Mouse (Mus musculus): ENCODE measurements at regions not wholly inside any gene's neighbourhood (a gene's known extent, or its start where the extent isn't known, plus 50 kb on each side); places are given as distances from the start of the nearest gene placed in this dataset.

DNA sequence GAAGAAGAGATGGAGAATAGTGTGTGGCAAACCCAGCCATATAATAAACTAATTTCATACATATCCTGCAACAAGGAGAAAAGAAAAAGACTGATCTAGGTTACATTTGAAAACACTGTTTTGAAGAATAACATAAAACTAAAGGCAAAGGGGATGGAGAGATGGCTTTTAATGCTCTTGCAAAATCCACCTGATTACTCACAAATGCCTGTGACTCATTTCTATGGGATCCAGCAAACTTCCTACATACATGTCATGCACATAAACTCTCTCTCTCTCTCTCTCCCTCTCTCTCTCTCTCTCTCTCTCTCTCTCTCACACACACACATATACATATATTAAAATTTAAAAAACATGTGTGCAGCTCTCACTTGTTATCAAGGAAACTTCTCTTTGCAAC is 390.8 kb downstream of the Phex start:
- Histone ChIP-seq H3K27ac (ENCODE audit: insufficient read depth, low read depth) (no peak overlapping the region), H3K9ac (ENCODE audit: insufficient read depth, low read depth) (no peak overlapping the region), H3K4me1 (ENCODE audit: control insufficient read depth in 1 of 2, insufficient read depth in 2 of 2) (no peaks in the 10 kb centered on the region), H3K9me3 (replicated peaks; ENCODE audit: low read length) (no peaks in the 10 kb centered on the region), H3K4me3 (replicated peaks in 1 of 3; ENCODE audit: low read depth in 2 of 3, low read length in 2 of 3, poor library complexity in 1 of 3) (no peak overlapping the region), H3K79me2 (replicated peaks; ENCODE audit: control insufficient read depth, extremely low read depth, insufficient read depth, poor library complexity, severe bottlenecking) (no peaks in the 10 kb centered on the region), H3K36me3 (replicated peaks in 1 of 2; ENCODE audit: control insufficient read depth in 1 of 2, insufficient read depth in 1 of 2, low read length in 1 of 2) (no peaks in the 10 kb centered on the region), H3K4me2 (ENCODE audit: insufficient read depth, low read depth, poor library complexity, severe bottlenecking) (no peak overlapping the region), H3K27me3 (replicated peaks) (no peaks in the 10 kb centered on the region)
- in situ Hi-C loops (cut with MboI; ENCODE audit: low pct_ligation_motif_present, low pct_unique_long_range_greater_than_20kb, low sequenced_read_pairs) (no loop called here), dilution Hi-C loops (cut with MboI; ENCODE audit: extremely low pct_ligation_motif_present, extremely low pct_unique_long_range_greater_than_20kb, low sequenced_read_pairs) (no loop called here)
- no peak for DNase-seq (ENCODE audit: extremely low read depth)
- TF ChIP-seq GABPA (IDR thresholded peaks at IDR 0.05; ENCODE audit: insufficient replicate concordance, low read depth, low read length) (no peak), USF2 (conservative IDR thresholded peaks at IDR 0.05; ENCODE audit: low read depth, low read length) (no peak), POLR2AphosphoS2 (IDR thresholded peaks at IDR 0.05; ENCODE audit: low read depth, low read length) (no peak), ZNF384 (IDR thresholded peaks at IDR 0.05; ENCODE audit: low read depth, low read length) (no peak), MAZ (IDR thresholded peaks at IDR 0.05; ENCODE audit: low read depth, low read length) (no peak), EP300 (IDR thresholded peaks at IDR 0.05; ENCODE audit: low read length) (no peak), SIN3A (IDR thresholded peaks at IDR 0.05; ENCODE audit: low read length) (no peak)

DNA sequence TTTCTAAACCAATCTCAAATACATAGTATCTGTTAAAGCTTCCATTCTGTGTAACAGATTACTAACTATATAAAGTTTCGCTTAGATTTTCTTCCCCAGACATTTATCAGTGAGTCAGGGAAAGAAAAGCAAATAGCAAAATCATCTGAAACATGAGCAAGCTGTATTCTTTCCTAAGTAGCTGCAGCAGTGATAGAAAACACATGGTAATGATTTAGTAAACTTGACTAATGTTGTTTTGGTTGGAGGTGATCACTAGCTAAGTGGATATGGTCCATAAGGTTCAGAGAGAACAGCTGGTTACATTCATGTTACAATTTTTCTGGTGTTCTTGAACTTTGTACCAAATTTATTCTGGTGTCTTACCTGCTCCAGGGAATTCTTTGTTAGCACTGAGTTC is 393.3 kb downstream of the Phex start:
- H3K27ac ChIP-seq (ENCODE audit: insufficient read depth, low read depth), result no peak overlapping the region
- H3K4me1 ChIP-seq (ENCODE audit: control insufficient read depth in 1 of 2, insufficient read depth in 2 of 2), result no peaks in the 10 kb centered on the region
- no peak overlapping the region for H3K9ac ChIP-seq (ENCODE audit: insufficient read depth, low read depth)
- H3K79me2 ChIP-seq (replicated peaks; ENCODE audit: control insufficient read depth, extremely low read depth, insufficient read depth, poor library complexity, severe bottlenecking), result no peaks in the 10 kb centered on the region
- no peaks in the 10 kb centered on the region for H3K9me3 ChIP-seq (replicated peaks; ENCODE audit: low read length)
- in situ Hi-C loops (cut with MboI; ENCODE audit: low pct_ligation_motif_present, low pct_unique_long_range_greater_than_20kb, low sequenced_read_pairs) (no loop called here), dilution Hi-C loops (cut with MboI; ENCODE audit: extremely low pct_ligation_motif_present, extremely low pct_unique_long_range_greater_than_20kb, low sequenced_read_pairs) (no loop called here)
- H3K4me2 ChIP-seq (ENCODE audit: insufficient read depth, low read depth, poor library complexity, severe bottlenecking), result no peak overlapping the region
- no peaks in the 10 kb centered on the region for H3K36me3 ChIP-seq (replicated peaks in 1 of 2; ENCODE audit: control insufficient read depth in 1 of 2, insufficient read depth in 1 of 2, low read length in 1 of 2)
- no peaks in the 10 kb centered on the region for H3K27me3 ChIP-seq (replicated peaks)
- no peak for DNase-seq (ENCODE audit: extremely low read depth)
- no peak overlapping the region for H3K4me3 ChIP-seq (replicated peaks in 1 of 3; ENCODE audit: low read depth in 2 of 3, low read length in 2 of 3, poor library complexity in 1 of 3)
- TF ChIP-seq EP300 (IDR thresholded peaks at IDR 0.05; ENCODE audit: low read length) (no peak), CTCF (conservative IDR thresholded peaks at IDR 0.05 in 1 of 2, IDR thresholded peaks at IDR 0.05 in 1 of 2; ENCODE audit: low read depth in 2 of 2, low read length in 2 of 2) (no peak), MYC (IDR thresholded peaks at IDR 0.05; ENCODE audit: low read depth, low read length) (no peak), CHD2 (IDR thresholded peaks at IDR 0.05; ENCODE audit: low read length) (no peak), UBTF (IDR thresholded peaks at IDR 0.05; ENCODE audit: low read depth, low read length) (no peak), MAZ (IDR thresholded peaks at IDR 0.05; ENCODE audit: low read depth, low read length) (no peak), POLR2AphosphoS2 (IDR thresholded peaks at IDR 0.05; ENCODE audit: low read depth, low read length) (no peak), TCF12 (IDR thresholded peaks at IDR 0.05; ENCODE audit: low read depth, low read length) (no peak), E2F4 (IDR thresholded peaks at IDR 0.05; ENCODE audit: insufficient replicate concordance, low read depth, low read length) (no peak), ZMIZ1 (IDR thresholded peaks at IDR 0.05; ENCODE audit: low read depth, low read length) (no peak), ETS1 (conservative IDR thresholded peaks at IDR 0.05; ENCODE audit: low read depth, low read length) (no peak), CHD1 (IDR thresholded peaks at IDR 0.05; ENCODE audit: low read depth, low read length) (no peak), USF1 (IDR thresholded peaks at IDR 0.05; ENCODE audit: low read depth, low read length) (no peak), HCFC1 (IDR thresholded peaks at IDR 0.05; ENCODE audit: low read depth, low read length) (no peak), IRF4 (IDR thresholded peaks at IDR 0.05; ENCODE audit: low read depth, low read length) (no peak), USF2 (conservative IDR thresholded peaks at IDR 0.05; ENCODE audit: low read depth, low read length) (no peak), POLR2A (IDR thresholded peaks at IDR 0.05; ENCODE audit: low read depth, low read length) (no peak), JUN (IDR thresholded peaks at IDR 0.05; ENCODE audit: insufficient read depth, low read depth, low read length) (no peak), JUND (conservative IDR thresholded peaks at IDR 0.05; ENCODE audit: low read depth, low read length) (no peak), KAT2A (IDR thresholded peaks at IDR 0.05; ENCODE audit: insufficient replicate concordance, low read length) (no peak)
